Mouse (Mus musculus) liver, adult 2 months (tissue): ENCODE data around the gene Smtn.

Source experiments
- CTCF ChIP-seq: fragments of 200-500 bp; IDR thresholded peaks from 2 replicates; pipeline ENCODE4 v1.5.1; 2011; ENCODE audit warnings: low read depth, low read length, control low read depth
- POLR2A ChIP-seq: fragments of 200-500 bp; IDR thresholded peaks from 2 replicates; pipeline ENCODE4 v1.6.1; 2011; ENCODE audit warnings: low read length, control low read depth; ENCODE audit not compliant: insufficient read depth; ENCODE audit errors: extremely low read depth

DNA sequence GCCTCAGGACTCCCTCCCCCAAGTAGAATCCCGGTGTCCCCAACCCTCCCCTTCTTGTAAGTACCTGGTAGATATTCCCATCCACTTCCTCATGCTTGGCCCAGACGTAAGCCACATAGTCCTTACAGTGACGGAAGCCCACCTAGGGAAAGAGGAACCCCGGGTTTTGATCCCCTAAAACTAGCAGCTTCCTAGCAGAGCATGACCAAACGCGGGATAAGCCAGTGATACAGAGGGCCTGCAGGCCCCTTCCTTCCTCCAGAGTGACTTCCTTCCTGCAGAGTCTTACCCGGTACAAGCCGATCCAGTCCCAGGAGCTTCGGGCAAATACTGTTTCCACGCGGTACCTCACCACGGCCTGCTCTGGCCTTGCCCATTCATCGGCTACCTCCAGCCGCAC lies 44.9 kb downstream of the Smtn start:
- TF ChIP-seq CTCF (no peak), POLR2A (no peak)
